Mouse (Mus musculus) stomach, embryonic 16.5 days (tissue): Measurements from ENCODE around the gene Vps37c. TPM values are rescaled to one million over a fixed set of nuclear protein-coding genes. Genes with fewer than 3 reads are reported as not detected.
A peak's percentile ranks its signal among the peaks of the same experiment; 100 is the strongest.

Source experiments
- ATAC-seq: fragments of 200-750 bp; cut with Nextera tagmentation; 2 replicates; pipeline ENCODE4 v1.8.0; 2017; ENCODE audit warnings: moderate number of reproducible peaks, moderate TSS enrichment; ENCODE audit not compliant: insufficient read depth, low FRiP score
- H3K27ac ChIP-seq: fragments of 300-500 bp; sonication (generic); 2 replicates; pipeline ENCODE4 v1.5.1; 2014; ENCODE audit warnings: low read length
- H3K27me3 ChIP-seq: fragments of 300-500 bp; sonication (generic); 2 replicates; pipeline ENCODE4 v1.6.1; 2014; ENCODE audit warnings: low read length, control low read depth, mixed read lengths; ENCODE audit not compliant: control insufficient read depth, insufficient read depth
- H3K36me3 ChIP-seq: fragments of 300-500 bp; sonication (generic); 2 replicates; pipeline ENCODE4 v1.6.1; 2014; ENCODE audit warnings: low read length; ENCODE audit not compliant: control insufficient read depth, insufficient read depth
- H3K4me1 ChIP-seq: fragments of 300-500 bp; sonication (generic); 2 replicates; pipeline ENCODE4 v1.6.1; 2014; ENCODE audit warnings: low read length, control low read depth, mixed read lengths; ENCODE audit not compliant: control insufficient read depth, insufficient read depth
- H3K4me2 ChIP-seq: fragments of 300-500 bp; sonication (generic); 2 replicates; pipeline ENCODE4 v1.6.1; 2014; ENCODE audit warnings: low read depth, low read length, mixed read lengths
- H3K4me3 ChIP-seq: fragments of 300-500 bp; sonication (generic); replicated peaks from 2 replicates; pipeline ENCODE4 v1.5.1; 2014; ENCODE audit warnings: mild to moderate bottlenecking, low read length
- H3K9ac ChIP-seq: fragments of 300-500 bp; sonication (generic); 2 replicates; pipeline ENCODE4 v1.6.1; 2014; ENCODE audit warnings: low read length
- H3K9me3 ChIP-seq: fragments of 300-500 bp; sonication (generic); replicated peaks from 2 replicates; pipeline ENCODE4 v1.6.1; 2016; ENCODE audit warnings: low read length, control low read depth; ENCODE audit not compliant: control insufficient read depth
- WGBS: fragments of 180-500 bp; shearing (Covaris S2); extraction: QIAGEN DNeasy Blood & Tissue Kit; methylation state at CpG from one replicate; pipeline ENCODE4 v1.1.7; 2014; 5-methylcytosine and 5-hydroxymethylcytosine counted together
- polyA plus RNA-seq: library from polyadenylated mRNA; unstranded; fragments of >200 nt; fragmentation: Nextera tagmentation; extraction: Ambion mirVana; gene quantifications from 2 replicates; pipeline ENCODE4 v1.2.1, GENCODE M21; 2015

The Vps37c gene
- polyA plus RNA-seq, 1 experiment from 2014 or later = 48.7 TPM

DNA sequence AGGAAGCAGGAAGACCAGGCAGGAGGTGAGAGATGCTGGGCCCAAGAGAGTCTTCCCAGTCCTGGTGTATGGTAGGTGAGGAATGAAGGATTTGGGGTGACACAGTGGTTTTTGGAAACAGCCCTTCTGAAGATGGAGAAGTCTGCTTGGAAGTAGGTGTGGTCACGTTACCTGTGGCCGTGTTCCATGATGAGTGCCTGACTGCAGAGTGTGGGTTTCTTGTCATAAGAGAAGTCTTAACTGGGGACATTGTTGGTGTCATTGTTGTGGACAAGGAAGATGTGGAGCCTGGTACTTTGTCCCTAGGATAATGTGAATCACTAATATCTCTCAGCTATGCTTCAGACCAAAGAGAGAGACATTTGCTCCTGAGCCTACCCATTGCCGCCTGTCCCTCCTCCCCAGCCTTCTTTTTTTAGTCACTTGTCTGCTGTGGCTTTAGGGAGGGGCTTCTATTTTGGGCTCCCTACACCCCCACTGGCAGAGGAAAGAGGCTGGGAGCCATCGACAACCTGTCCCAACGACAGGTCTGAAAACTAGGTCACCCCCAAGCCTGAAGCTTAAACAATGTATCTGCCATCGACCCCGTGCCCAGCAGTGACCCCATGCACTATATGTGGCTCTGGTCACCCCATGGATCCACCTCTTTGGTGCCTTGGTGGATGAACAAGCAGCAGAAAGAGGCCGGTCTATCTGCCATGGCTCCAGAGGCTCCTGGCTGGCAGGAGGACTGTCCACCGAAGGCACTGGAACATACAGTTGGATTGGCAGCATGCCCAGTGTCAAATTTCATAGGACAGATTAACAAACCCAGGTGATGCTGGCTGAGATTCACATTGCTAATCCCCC lies 71.7 kb downstream of the Vps37c start:
- ATAC-seq = peak; percentile 47; the same call in 1 of the 2 replicates
- H3K4me1 ChIP-seq = peaks cover 18% of the 10 kb centered on the region
- H3K4me2 ChIP-seq = no peak overlapping the region
- no peak overlapping the region for H3K9ac ChIP-seq
- H3K36me3 ChIP-seq = no peaks in the 10 kb centered on the region
- H3K27ac ChIP-seq = peak overlapping the region; percentile 37; the same call in 1 of the 2 replicates
- H3K4me3 ChIP-seq = no peak overlapping the region
- H3K9me3 ChIP-seq = no peaks in the 10 kb centered on the region
- WGBS = 75% methylated on average over 9 of the region's 9 CpGs
- H3K27me3 ChIP-seq = no peaks in the 10 kb centered on the region

DNA sequence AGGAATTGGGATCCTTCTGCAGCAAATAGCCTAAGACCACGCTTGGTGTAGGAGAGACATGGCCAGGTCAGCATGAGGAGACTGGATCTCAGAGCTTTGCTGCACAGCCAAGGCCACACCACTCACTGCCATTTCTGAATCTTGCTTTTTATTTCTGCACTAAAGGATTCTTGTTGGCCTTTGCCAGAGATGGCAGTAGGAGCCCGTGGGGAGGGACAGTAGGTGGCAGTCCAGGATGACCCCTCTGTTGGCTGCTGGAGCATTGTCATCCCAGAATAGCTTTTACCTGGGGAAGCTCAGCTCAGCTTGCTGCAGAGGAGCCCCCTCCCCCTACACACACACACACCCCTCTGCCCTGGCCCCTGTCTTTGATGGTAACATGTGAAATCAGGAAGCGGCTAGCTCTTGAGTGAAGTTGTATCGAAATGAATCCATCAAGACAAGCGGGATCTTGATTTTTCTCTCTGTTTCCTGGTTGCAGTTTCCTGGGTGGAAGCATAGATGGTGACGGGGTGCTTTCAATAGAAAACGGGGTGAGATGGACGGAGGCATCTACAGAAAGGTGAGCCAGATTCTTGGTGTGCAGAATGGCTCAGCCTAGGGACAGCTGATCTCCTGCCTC lies 73.4 kb downstream of the Vps37c start:
- H3K4me1 ChIP-seq = peaks cover 18% of the 10 kb centered on the region
- no peak overlapping the region for H3K4me3 ChIP-seq
- H3K9me3 ChIP-seq = no peaks in the 10 kb centered on the region
- no peaks in the 10 kb centered on the region for H3K36me3 ChIP-seq
- WGBS = 75% methylated on average over 8 of the region's 8 CpGs
- H3K27me3 ChIP-seq = no peaks in the 10 kb centered on the region
- H3K9ac ChIP-seq = no peak overlapping the region
- H3K4me2 ChIP-seq = no peak overlapping the region
- no peak overlapping the region; the same call in 1 of the 2 replicates for H3K27ac ChIP-seq
- ATAC-seq = no peak

DNA sequence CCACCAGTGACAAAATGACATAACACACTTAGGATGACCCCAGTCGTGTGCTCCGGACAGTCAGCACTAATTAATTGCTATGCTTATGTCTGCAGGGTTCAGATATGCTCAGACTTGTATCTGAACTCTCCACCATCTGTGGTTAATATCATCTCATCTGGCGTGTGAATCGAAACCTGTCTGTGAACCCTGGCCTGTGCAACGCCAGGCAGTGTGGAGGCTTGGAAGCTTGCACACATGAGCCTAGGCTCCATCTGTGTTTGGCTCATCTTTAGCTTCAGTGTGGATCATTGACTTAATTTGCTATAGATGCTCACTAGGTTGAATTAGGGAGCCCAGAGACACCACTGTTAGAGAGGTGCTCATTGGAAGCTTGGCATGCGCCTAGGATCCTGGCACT lies 73.9 kb downstream of the Vps37c start:
- H3K4me1 ChIP-seq = peaks cover 18% of the 10 kb centered on the region
- WGBS = 65% methylated on average over 6 of the region's 6 CpGs

DNA sequence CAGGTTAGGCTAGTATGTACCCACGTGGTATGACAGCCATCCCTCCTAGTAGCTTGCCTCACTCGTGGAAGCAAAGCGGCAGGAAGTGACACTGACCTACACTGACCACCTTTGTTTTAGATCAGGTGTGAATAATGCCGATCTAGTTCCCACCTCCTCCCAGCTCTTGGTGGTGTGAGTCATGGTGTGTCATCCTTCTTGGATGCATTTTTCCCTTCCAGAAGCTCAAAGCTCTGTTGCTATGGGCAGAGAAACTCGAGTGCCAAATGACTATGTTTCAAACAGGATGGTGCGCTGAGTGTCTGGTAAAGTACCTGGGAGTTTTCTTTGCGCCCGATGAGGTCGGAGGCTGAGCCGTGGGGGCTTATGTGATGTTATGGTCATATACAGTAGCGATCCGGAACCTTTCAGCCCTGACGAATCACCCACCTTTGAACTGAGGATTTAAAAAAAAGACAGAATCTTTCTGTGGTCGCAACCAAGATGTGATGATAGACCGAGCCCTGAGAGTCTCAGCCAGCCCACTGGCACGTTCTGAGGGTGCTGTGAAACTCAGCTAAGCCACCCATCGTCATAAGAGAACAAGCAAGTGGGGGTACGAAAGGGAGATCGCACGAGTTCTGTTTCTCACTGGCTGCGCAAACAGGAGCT lies 75.0 kb downstream of the Vps37c start:
- Histone ChIP-seq H3K27ac (no peak overlapping the region), H3K4me1 (peaks cover 13% of the 10 kb centered on the region), H3K4me3 (no peak overlapping the region), H3K36me3 (no peaks in the 10 kb centered on the region), H3K27me3 (no peaks in the 10 kb centered on the region), H3K9ac (no peak overlapping the region), H3K4me2 (no peak overlapping the region), H3K9me3 (no peaks in the 10 kb centered on the region)
- 67% methylated on average over 21 of the region's 21 CpGs for WGBS
- no peak for ATAC-seq

More for the DNA sequence above, 73.9 kb downstream of the Vps37c start:
- H3K9ac ChIP-seq = no peak overlapping the region
- H3K36me3 ChIP-seq = no peaks in the 10 kb centered on the region
- no peak overlapping the region for H3K4me3 ChIP-seq
- no peaks in the 10 kb centered on the region for H3K9me3 ChIP-seq
- H3K4me2 ChIP-seq = no peak overlapping the region
- no peak for ATAC-seq
- H3K27me3 ChIP-seq = no peaks in the 10 kb centered on the region
- H3K27ac ChIP-seq = no peak overlapping the region; the same call in 1 of the 2 replicates

Other genes starting within 250 kb of the Vps37c start
- 0.32 and 0.41 TPM in 2 replicates for gene Lrrc10b, start 231.3 kb upstream of the Vps37c start, polyA plus RNA-seq
- 0.31 TPM in 1 of 2 replicates, not detected in the other for gene Ppp1r32, start 205.8 kb upstream of the Vps37c start, polyA plus RNA-seq
- 39.2 and 41.0 TPM in 2 replicates for gene Cpsf7, start 163.5 kb upstream of the Vps37c start, polyA plus RNA-seq
- gene Sdhaf2, start 162.6 kb upstream of the Vps37c start, polyA plus RNA-seq = 50.6 and 53.1 TPM in 2 replicates
- 28.9 and 29.8 TPM in 2 replicates for gene Tmem216, start 132.5 kb upstream of the Vps37c start, polyA plus RNA-seq
- 22.6 and 26.4 TPM in 2 replicates for gene Cyb561a3, start 111.6 kb upstream of the Vps37c start, polyA plus RNA-seq
- gene Tmem138, start 111.4 kb upstream of the Vps37c start, polyA plus RNA-seq = 24.6 and 25.0 TPM in 2 replicates
- 317 and 357 TPM in 2 replicates for gene Ddb1, start 83.4 kb upstream of the Vps37c start, polyA plus RNA-seq
- gene Tkfc, start 83.1 kb upstream of the Vps37c start, polyA plus RNA-seq = 19.3 and 19.4 TPM in 2 replicates
- gene Vwce, start 54.5 kb upstream of the Vps37c start, polyA plus RNA-seq = 1.2 and 2.0 TPM in 2 replicates
- 139 and 218 TPM in 2 replicates for gene Pga5, start 10.7 kb upstream of the Vps37c start, polyA plus RNA-seq
- 3.3 and 3.8 TPM in 2 replicates for gene Cd5, start 50.3 kb downstream of the Vps37c start, polyA plus RNA-seq
- 0.50 and 0.58 TPM in 2 replicates for gene Cd6, start 141.3 kb downstream of the Vps37c start, polyA plus RNA-seq
- gene Slc15a3, start 151.0 kb downstream of the Vps37c start, polyA plus RNA-seq = 0.52 and 0.70 TPM in 2 replicates
- gene Tmem132a, start 181.2 kb downstream of the Vps37c start, polyA plus RNA-seq = 66.3 and 70.6 TPM in 2 replicates
- 147 and 169 TPM in 2 replicates for gene Tmem109, start 193.3 kb downstream of the Vps37c start, polyA plus RNA-seq
- gene Prpf19, start 206.5 kb downstream of the Vps37c start, polyA plus RNA-seq = 36.8 and 40.6 TPM in 2 replicates
- not detected in 2 replicates for gene Zp1, start 231.9 kb downstream of the Vps37c start, polyA plus RNA-seq
- gene Ptgdr2, start 248.4 kb downstream of the Vps37c start, polyA plus RNA-seq = not detected in 2 replicates